Mouse (Mus musculus): ENCODE data around the gene Ino80d. TPM values are rescaled to one million over a fixed set of nuclear protein-coding genes. Genes with fewer than 3 reads are reported as not detected.

The Ino80d gene
- total RNA-seq, 2 experiments from 2014 or later: 13.0 to 13.2 TPM

DNA sequence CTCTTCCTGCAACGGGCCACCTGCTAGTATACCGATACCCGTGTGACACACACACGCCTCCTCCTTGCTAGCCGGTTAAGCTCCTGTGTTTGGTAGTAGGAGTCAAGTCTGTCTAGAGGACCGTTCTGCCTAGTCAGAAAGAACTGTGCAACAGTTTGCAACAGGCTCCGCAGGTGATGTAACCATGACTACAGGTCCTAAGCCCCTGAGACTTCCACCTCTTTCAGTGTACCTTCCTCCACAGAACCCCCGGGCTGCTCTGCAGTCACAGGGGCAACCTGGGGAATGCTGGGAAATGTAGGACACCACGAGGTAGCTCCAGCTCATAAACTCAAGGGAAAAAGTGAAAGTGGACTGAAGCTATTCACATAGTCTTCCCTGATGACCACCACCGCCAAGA lies 123.4 kb downstream of the Ino80d start:
- DNase-seq (ENCODE audit: low spot score): no peak

DNA sequence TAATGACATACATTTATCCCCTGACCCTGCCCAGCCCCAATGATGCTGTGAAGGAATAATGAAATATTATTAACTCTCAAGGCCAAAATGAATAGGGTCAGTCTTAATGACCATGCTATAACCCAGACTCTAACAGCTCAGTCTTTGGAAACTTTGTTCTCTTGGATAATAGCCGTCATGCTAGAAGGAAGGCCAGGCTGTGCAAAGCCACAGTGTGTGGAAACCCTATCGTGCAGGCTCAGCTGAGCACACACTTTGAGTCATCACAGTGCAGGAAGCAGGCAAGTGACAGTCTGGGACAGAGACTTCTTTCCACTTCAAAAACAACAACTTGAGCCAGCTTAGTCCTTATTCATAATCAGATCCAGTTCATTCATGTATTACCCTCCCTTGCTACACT lies 126.9 kb downstream of the Ino80d start:
- DNase-seq (ENCODE audit: low spot score): no peak

DNA sequence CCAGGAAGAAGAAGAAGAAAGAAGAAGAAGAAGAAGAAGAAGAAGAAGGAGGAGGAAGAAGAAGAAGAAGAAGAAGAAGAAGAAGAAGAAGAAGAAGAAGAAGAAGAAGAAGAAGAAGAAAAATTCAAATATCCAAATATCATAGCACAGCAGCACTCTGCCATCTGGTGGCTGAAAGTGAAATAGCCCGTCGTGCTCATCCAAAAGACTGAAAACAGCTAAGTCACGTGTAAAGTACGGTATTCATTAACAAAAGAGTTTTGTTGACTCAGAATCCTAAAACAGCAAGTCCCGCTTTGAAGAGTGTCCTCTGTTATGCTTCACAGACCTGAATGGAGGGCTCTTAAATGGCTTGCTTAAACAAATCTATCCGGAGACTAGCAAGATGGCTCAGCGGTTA lies 128.2 kb downstream of the Ino80d start:
- peak; percentile 43 for DNase-seq (ENCODE audit: low spot score)

DNA sequence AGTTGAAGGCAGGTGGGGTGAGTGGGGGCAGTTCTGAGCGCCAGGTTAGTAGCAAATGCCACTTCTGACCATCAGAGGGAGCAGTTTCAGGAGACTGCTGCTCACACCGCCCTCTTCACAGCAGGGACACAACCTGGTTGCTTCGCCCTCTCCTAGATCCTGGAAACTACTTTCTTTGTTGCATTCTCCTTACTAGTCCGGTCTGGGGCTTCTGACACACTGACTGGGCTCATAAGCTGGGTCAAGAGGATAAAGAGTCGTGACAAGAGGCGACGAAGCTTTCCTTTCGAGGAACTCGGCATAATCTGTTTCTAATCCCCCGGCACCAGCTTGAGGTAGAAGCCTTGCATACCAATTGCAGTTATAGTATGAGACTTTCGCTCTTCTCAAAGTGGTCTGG lies 129.9 kb downstream of the Ino80d start:
- peak; percentile 24 for DNase-seq (ENCODE audit: low spot score)

DNA sequence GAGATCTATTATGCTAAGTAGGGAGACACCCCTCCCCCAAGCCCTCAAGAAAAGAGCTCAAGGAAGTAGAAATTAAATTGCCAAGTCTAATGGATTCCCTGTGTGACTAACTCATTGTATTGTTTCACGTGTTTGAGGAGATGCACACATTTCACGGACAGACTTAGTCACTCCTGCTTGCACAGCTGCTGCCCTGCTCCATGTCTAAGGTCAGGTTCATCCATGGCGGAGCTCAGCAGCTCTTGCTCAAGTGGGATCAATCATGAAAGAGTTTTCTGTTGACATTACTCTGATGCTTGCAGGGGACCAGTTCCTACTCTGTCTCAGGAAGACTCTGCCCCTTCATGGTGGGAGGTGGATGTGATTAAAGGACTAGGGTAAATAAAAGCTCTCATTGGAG lies 137.7 kb downstream of the Ino80d start:
- DNase-seq (ENCODE audit: low spot score): no peak

DNA sequence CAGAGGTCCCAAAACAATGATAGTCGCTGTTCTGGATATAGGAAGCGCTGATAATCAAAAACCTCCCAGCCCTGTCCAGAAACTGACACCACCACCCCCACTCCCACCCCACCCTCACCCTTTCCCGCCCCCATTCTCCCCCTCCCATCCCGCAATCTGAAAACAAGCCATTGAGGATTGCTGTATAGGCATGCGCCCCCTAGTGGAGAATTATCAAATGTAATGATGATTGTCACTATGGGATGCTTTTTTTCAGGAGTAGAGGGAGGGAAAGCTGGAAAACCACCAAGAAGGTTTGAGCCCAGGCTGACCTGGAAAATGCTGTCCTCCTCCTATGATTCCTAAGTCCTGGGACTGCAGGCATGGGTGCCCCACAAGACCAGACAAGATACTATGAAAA lies 147.6 kb downstream of the Ino80d start:
- DNase-seq (ENCODE audit: low spot score): peak; percentile 15

DNA sequence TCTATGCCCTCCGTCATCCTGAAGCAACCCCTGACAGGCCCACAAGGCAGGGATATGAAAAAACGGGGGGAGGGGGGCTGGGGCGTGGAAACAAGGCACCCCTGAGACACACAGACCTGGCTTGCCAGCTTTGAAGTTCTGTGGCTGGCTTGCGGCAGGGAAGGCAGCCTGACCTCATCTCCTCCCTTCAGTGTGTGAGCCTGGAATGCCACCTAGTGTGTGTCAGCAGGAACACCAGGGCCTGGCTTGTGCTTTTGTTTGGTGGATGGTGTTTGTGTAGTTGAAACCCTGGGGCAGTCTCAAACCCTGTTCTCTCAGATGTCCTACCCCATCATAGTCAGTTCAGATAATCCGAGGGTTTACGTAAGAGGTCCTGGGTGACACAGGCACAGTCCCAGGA lies 150.2 kb downstream of the Ino80d start:
- DNase-seq (ENCODE audit: low spot score): peak; percentile 33

DNA sequence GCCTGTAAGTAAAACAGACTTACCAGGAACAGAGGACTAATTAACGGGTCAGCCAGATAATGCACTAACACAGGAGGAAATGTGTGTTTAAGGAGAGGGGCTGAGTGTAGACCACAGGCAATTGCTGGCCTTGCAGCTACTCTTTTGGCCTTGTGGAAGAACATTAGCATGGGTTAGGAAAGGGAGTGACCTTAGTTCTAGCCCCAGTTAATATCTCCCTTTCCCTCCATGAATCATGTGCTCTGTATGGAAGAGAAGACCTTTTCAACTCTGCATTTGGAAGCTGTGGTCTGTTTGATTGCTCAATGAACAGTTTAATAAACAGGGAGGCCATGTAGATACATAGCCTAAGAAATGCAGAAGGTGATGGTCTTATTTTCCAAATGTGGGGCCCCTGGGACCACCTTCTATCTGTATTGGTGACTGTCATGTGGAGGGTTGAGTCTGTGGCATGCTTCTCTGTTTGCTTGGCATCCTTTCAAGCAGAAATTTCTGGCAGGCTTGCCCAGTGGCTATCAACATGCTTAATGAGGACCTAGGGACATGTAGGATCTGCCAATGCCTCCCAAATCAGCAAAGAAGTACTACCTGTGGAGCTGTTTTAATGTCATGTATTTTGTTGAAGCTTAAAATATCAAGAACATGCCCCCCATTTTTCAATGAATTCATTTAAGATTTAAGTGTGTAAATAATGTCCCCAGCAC lies 157.4 kb downstream of the Ino80d start:
- DNase-seq (ENCODE audit: low spot score): no peak

DNA sequence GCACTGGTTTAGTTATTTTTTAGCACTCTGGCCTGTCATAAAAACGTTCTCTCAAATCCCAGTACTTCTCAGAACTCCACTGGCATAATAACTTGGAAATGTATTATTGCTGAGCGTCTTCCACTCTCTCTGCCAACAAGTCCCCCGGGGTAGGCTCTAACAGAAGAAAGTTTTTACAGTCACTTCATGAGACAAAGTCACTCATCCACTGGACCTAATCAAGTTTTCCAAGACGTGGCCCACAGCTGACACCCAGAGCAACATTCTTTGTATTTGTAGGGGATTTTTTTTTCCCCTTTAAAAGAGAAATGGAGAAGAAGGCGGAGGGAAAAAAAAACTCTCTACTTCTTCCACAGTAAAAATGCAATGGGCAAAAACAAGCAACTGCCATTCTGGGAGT lies 157.9 kb downstream of the Ino80d start:
- no peak for DNase-seq (ENCODE audit: low spot score)

DNA sequence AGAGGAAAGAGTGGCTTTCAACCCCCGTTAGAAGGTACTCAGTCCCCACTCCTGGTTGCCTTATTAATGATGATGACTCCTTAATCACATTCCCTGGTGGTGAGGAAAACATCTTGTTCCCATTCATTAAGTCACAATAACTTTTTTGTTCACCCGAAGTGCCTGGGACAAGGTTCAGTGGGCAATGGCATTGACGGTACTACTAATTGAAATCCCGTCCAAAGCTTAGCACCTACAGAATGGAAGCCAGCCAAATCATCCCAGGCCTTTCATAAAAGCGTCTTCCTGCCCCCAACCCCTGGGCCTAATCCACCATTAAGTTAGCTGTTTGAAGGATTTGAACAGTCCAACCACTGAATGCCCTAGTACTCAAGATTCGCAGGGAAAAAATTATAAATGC lies 159.1 kb downstream of the Ino80d start:
- DNase-seq (ENCODE audit: low spot score): no peak

DNA sequence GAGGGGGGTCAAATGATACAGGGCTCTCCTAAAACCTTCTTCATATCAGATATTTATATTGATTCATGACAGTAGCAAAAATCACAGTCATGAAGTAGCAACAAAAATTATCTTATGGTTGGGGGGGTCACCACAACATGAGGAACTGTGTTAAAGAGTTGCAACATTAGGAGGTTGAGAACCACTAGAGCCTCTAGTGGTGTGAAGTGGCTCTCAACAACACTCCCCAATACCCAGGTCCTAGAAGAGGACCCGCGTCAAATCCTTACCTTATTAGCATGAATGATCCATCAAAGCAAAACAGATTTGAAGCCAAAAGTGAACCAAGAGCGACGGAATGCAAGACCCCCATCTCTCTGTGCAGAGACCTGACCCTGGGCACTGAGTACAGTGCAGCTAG lies 161.4 kb downstream of the Ino80d start:
- DNase-seq (ENCODE audit: low spot score): no peak

DNA sequence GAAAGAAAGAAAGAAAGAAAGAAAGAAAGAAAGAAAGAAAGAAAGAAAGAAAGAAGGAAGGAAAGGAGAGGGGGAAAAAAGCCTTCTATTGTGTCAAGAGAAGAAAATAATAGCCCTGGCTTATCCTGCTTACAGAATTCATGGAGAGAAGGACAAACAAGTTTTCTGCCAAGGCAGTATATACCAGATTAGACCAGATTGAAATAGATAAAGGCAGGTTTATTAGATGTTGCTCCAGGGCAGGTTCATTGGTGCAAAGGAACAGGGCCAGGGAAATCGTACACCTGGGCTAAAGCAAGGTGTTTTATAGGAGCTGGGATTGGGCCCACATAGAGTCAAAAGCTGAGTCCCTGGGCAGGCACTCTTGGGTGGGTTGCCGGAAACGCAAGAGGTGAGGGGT lies 162.1 kb downstream of the Ino80d start:
- DNase-seq (ENCODE audit: low spot score): no peak

DNA sequence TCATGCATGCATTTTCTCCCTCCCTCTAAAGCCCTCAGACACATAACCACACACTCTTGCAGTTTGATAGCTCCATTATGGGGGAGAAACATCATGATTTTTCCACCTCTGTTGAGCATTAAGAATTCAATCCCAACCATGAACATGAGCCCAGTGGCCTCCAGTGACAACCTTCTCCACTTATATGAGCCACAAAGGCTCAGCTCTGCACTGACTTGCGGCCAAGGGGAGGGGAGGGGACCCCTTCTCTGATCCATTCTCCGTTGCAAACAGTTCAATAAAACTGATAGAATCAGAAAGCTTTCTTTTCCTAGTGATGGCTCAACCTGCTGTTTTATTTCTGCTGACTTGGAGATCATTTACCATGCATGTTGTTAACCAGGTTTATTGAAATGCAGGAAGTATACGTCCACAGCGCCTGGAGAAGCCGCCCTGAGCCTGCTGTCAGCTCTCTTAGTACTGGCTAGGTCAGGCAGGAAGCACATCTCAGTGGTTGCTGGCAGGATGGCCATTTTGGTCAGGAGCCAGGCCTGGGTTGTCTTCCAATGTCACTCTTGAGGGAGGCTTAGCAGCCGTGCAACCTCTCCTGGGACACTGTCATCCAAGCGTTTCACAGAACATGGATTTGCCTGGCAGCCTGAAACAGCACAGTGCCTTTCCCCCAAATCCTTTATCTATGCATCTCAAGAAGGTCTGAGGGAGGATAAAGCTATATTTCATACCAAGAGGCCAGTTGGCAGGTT lies 163.2 kb downstream of the Ino80d start:
- peak; percentile 48 for DNase-seq (ENCODE audit: low spot score)

DNA sequence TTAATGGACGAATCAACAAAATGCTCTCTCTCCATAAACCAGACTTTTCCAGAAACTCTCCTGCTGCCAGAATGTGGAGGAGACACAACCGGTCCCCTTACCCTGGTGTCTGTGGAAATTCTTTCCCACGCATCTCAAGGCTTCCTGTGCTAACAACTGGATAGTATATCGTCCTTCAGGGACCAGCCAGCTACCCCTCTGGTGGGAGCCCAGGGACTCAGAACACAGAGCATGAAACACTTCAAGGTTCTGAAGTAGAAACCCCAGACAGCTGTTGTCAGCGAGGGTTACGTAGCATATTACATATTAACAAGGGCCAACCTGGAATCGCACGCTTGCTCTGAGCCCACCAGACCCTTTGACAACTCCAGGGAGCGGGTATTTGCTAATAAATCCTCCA lies 163.9 kb downstream of the Ino80d start:
- no peak for DNase-seq (ENCODE audit: low spot score)

DNA sequence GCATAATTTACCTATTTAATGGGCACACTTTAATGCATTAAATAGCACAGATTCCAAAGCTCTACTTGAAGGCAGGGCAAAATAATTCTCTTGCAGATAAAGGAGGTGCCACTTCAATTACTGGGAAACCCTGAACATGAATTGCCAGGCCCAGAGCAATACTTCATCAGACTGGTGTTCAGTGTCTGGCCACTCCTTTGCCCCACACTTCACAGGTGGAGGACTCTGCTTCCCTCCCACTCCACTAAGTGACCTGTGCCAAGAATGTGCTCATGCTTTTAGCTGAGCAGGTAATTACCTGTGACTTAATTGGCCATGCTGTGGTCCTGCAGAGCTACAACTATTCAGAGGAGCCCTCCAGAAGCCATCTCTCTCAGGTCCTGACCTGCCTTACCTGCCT lies 166.7 kb downstream of the Ino80d start:
- no peak for DNase-seq (ENCODE audit: low spot score)

DNA sequence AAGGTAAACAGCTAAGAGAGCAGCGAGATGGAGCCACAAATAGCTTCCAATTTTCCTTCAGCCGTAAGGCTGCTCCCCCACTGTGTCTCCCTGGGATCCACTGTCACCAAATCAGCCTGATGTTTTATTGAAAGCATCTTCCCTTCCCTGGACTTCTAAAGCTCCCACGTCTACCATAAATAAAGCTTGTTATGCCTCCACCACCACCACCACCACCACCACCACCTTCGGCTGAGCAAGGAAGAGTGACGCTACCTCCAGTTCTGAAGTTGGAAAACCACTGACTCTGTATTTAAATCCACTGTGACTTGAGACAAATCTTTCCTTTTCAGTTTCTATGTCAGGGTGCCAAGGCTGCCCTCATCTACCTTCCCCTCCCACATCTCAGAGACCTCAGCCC lies 167.5 kb downstream of the Ino80d start:
- no peak for DNase-seq (ENCODE audit: low spot score)

DNA sequence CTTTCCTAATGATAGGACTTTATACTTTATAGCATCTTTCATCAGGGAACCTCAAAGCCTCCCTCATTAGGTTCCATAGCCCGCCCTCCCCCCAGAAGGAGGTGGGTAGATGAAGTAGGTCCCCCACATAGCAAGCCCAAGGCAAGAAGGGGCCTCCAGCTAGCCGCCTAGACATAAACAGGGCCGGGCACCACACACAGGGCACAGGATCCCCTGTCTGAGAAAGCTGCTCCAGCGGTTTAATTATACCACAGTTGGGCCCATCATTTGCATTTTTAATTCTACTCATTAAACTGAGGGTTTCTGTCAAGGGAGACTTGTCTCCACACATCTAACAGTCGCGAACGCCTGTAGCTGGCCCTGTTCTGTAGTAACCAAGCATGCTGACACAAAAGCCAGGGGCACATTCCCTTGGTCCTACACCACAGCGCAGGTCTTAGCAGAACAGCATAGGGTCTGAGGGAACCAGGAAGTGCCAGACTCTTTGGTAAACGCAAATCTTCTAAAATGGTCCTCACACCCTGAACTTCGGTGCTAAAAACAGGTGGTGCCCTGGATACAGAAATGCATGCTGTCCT lies 179.6 kb downstream of the Ino80d start:
- no peak for DNase-seq (ENCODE audit: low spot score)

DNA sequence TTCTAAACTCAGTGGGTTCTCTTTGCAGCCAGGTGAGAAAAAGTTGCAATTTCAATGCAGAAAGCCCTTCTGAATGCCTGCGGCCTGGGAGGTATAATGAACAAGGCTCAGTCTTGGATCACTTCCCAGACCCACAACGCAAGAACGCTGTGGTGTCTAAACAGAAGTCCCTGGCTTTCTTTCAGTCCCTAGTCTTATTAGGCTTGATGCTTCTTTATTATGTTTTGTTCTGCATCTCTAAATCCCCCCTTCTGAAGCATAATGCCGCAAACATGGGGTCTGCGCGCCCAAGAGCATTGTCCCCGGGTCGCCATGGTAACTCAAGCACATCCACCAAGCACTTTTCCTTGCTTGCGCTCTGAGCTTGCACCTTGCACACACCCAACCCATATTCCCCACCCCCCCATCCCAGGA lies 180.4 kb downstream of the Ino80d start:
- DNase-seq (ENCODE audit: low spot score): no peak

DNA sequence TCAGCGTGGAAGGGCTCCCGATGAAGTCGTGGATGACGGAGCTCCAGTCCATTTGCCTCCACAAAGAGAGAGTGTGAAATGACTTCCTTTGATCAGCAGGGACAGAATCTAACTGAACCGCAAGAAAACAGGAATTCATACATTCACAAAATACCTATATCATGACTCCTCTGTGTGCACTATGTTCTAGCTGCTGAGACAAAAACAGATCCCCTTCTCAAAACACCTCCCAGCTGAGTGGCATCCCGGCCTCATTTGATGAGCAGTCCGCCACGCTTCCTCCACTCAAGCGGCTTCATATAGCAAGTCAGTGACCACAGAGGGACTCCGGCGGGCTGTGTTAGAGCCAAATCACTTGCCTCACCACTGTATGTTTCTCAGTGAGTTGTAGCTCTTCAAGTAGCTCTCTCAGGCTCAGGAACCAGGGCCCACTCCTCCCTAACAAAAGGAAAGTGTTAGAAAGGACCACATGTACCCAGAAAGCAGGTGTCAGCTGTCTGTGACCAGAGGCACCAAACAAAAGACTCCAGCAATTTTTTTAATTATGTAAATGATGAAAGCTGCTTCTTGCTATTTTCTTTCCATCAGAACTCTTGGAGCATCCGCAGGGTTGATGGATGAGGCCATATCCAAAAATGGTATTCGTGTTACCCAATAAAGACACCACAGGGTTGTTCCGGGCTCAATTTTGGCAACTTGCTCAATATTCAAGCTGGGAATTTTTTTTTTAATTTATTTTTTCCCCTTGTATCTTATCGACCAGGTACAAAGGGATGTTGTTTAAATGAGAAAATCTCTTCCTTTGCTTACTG lies 181.0 kb downstream of the Ino80d start:
- DNase-seq (ENCODE audit: low spot score): no peak

DNA sequence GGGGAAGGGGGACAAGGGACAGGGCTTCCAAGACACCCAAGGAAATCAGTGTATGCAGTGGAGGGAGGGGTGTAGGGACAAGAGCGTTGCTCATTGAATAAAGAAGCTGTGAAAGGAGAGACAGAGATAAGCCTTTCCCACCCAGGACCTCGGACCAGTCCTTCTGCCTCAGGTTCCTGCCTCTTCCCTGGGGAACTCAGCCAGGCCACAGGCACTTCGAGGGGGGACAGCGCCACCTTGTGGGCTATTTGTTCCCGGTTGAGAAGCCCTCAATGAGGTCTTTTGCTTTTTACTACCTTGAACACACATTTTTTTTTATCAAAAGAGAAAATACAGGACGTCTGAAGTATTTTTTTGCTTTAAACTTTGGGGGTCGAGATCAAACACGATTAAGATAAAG lies 185.0 kb downstream of the Ino80d start:
- DNase-seq (ENCODE audit: low spot score): peak; percentile 62

DNA sequence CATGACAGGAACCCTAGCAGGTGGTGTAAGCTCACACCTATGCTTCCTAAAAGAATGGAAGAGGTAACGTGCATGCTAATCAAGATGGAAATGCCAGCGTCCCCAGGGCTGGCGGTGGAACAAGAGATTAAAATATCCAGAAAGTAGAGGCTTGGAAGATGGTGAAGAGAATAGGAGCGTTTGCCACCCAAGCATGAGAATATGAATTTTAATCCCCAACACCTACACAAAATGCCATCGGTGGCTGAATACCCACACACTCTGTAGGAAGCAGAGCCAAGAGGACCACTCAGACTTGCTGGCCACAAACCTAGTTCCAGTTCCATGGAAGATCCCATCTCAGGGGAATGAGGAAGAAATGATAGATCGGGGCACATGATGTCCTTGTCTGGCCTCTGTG lies 195.2 kb downstream of the Ino80d start:
- DNase-seq (ENCODE audit: low spot score): no peak

DNA sequence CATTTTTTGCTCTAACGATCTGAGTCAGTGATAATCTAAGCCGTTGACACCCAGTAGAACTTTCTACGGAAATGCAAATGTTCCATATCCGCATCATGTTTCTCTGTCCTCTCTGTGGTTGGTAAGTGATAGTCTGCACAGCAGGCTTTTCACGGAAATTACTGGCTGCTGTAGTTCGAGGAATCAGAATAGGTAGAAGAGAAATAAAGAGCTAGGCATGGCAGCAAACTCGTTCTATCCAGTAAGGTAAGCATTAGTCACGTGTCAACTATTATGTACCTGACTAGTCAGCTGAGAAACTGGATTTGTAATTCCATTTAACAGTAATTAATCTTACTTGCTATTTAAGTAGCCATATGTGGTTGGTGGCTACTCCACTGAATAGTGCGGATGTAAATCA lies 197.9 kb downstream of the Ino80d start:
- no peak for DNase-seq (ENCODE audit: low spot score)

Measured in gastrocnemius, adult 18-20 months (tissue).